Mouse (Mus musculus) C2C12 (cell line): ENCODE measurements around the gene Slc27a3.

Source experiments
- CTCF ChIP-seq: IDR thresholded peaks from one replicate; pipeline ENCODE4 v1.5.1; 2011; ENCODE audit not compliant: control insufficient read depth, insufficient read depth, insufficient read length
- FOSL1 ChIP-seq: IDR thresholded peaks from one replicate; pipeline ENCODE4 v1.8.0; 2011; ENCODE audit warnings: mild to moderate bottlenecking, low read length; ENCODE audit not compliant: poor library complexity, insufficient read depth, severe bottlenecking
- MAX ChIP-seq: IDR thresholded peaks from one replicate; pipeline ENCODE4 v1.6.1; 2011; ENCODE audit warnings: mild to moderate bottlenecking, control low read depth
- MYOD1 ChIP-seq: IDR thresholded peaks from one replicate; pipeline ENCODE4 v1.6.1; 2011; ENCODE audit warnings: low read depth; ENCODE audit not compliant: control insufficient read depth, insufficient read length
- USF1 ChIP-seq: IDR thresholded peaks from one replicate; pipeline ENCODE4 v1.6.1; 2011; ENCODE audit warnings: low read depth, mild to moderate bottlenecking, control low read depth, moderate library complexity

DNA sequence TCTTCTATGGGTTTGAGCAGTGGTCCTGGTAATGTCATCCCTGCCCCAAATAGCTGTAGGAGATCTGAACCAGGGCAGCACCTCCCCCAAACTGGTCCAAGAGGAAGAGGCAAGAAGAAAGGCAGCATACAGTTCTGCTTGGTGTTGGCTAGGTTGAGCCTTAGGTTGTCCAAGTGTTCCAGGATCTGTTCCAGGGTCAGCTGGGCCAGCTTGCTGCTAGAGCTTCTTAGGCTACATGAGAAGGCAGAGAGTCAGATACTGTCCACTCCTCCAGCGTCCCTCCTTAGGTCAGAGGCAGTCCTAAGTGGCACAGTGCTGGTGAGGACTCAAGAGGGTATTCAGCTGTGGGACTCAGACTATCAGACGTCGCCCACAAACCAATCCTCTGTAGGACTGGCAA is 2.9 kb upstream of the Slc27a3 start:
- TF ChIP-seq CTCF (no peak), USF1 (no peak), MYOD1 (no peak), FOSL1 (no peak), MAX (no peak)
